In the genomic region with DNA sequence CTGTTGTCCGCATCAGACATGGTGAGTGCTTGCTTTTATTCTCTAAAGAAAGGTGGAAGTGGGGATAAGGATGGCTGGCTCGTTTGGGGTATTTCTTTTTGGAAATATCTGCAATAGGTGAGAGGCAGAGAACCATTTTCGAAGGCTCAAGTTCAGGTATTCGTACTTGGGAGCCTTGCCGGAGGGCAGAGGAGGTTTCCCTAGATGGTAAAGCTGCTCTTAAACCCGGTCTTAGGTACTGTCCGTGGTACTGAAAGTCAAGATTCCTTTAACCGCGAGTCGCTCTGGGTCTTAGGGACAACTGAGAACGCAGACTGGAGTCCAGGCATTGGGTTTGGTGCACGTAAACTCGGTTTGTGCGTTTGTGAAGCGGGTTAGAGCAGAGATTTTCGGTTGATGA, we compare ENCODE assay signal across 9 mouse cellular contexts. TPM values are rescaled to one million over a fixed set of nuclear protein-coding genes. Genes with fewer than 3 reads are reported as not detected.
DNase-seq lines count a peak whose midpoint lies in the region.
"Had no signal": no experiment of that assay in that cellular context is flagged by ENCODE, and none has a peak within 500 bp of the region (broad histone marks: within the 10 kb centered on the region; RNA-seq: fewer than 3 reads in every experiment).

No protein-coding gene starts in this region.

- DNase-seq in adrenal gland, postnatal 10 days, result peak; percentile 36
- DNase-seq in adrenal gland, postnatal 4 days (ENCODE audit: low spot score in 2 of 2), result no peak
- peak; percentile 20 for DNase-seq in ovary, postnatal 14 days (ENCODE audit: low spot score)
- DNase-seq in ovary, adult 18-20 months (ENCODE audit: low spot score), result no peak
- DNase-seq in kidney, adult 8-10 months, result peak; percentile 30 to 51
- peak; percentile 78 for DNase-seq in retina, postnatal 1 day
- no peak for DNase-seq in B cell, adult 2 months
- no peak for DNase-seq in right cerebral cortex, postnatal 36 days (ENCODE audit: low spot score in 2 of 2)

RNA-seq across cellular contexts. Expression of a gene that starts 0.4 kb away (rescaled TPM):
- 1 to 10 TPM in 1 of 2 experiments, under 1 TPM in 1; 0.58 to 1.7 TPM for total RNA-seq in adrenal gland, postnatal 10 days (2021)
- total RNA-seq in adrenal gland, postnatal 4 days (2021), result under 1 TPM; 0.17 to 0.42 TPM
- total RNA-seq: heart, postnatal 25 days had no signal

Comparison
In these comparisons a context has a peak if more than half of its experiments do, and no peak if none do; other contexts are left out.
1. DNase-seq: peak in adrenal gland, postnatal 10 days (single experiment), ovary, postnatal 14 days (single experiment), kidney, adult 8-10 months (2 of 2) and retina, postnatal 1 day (single experiment); none in adrenal gland, postnatal 4 days (0 of 2), ovary, adult 18-20 months (single experiment), B cell, adult 2 months (0 of 2) and right cerebral cortex, postnatal 36 days (0 of 2).